Mouse (Mus musculus): ENCODE results near the gene Bcan.

Bcan gene

GRCm38 (mm10) chr3:87944838-87945600 lies 55.0 kb downstream of the Bcan start:
- WGBS, result 37% methylated on average over 4 of the region's 4 CpGs

DNA sequence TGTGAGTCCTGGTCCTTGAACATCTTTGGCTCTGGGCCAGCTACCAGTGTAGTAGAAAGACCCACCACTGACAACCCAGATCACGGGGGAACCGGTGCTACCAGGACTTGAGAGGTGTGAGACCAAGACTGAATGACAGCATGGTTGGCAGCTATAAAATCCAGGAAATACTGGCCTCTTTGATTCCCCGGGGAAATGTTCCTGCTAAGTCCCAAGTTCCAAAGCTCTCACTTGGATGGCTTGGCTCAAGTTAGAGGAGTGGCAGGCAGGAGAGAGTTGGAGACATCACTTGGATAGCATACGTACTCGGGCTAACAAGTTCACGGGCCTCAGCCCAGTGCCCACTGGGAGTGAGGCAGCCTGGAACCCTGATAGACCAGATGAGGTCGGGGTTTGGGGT lies 56.4 kb downstream of the Bcan start:
- whole genome bisulfite sequencing, result 74% methylated on average over 7 of the region's 7 CpGs

DNA sequence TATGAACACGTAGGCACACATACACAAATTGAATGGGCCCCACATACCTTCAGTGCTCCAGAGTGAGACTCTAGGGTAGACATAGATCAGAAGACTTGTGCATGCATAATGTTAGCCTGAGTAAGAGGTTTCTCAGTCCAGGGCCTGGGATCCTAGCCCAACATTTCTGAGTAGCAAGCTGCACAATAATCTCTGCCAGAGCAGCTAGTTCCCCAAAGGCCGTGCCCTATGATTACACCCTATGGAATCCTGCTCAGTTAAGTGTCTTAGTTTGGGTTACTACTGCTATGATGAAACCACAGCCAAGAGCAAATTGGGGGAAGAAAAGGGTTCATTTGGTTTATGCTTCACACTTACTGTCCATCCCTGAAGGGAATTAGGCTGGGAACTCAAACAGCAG lies 57.6 kb downstream of the Bcan start:
- 97% methylated on average over 2 of the region's 2 CpGs for WGBS

DNA sequence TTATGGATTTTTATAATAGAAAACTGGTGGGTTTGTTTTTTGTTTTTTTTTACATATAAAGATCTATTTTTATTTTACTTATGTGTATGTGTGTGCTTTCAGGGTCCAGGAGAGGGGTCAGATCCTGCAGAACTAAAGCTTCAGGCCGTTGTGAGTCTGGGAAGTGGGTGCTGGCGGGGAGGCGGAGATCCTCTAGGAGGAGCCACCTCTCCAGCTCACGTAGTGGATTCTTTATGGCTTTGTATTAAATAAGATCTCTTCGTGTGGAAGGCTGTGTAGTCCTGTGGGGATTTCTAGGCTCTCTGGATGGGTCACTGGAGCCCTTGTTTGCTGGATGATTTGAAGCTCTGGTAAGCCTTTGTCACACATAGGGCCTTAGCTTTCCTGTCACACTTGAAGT lies 59.4 kb downstream of the Bcan start:
- 59% methylated on average over 5 of the region's 5 CpGs for WGBS

Measured in cerebral cortex, adult 2 months (tissue).